Mouse (Mus musculus) kidney, adult 2 months (tissue): ENCODE data around the gene Gm13030.

Experiments
- CTCF ChIP-seq: fragments of 200-500 bp; conservative IDR thresholded peaks from 2 replicates; pipeline ENCODE4 v1.5.1; 2011; ENCODE audit warnings: low read depth, mild to moderate bottlenecking, control low read depth, low read length, moderate library complexity, mixed read lengths; ENCODE audit not compliant: insufficient read depth, insufficient read length
- POLR2A ChIP-seq: fragments of 200-500 bp; IDR thresholded peaks from one replicate; pipeline ENCODE4 v1.6.1; 2011; ENCODE audit warnings: low read depth, low read length, control low read depth

DNA sequence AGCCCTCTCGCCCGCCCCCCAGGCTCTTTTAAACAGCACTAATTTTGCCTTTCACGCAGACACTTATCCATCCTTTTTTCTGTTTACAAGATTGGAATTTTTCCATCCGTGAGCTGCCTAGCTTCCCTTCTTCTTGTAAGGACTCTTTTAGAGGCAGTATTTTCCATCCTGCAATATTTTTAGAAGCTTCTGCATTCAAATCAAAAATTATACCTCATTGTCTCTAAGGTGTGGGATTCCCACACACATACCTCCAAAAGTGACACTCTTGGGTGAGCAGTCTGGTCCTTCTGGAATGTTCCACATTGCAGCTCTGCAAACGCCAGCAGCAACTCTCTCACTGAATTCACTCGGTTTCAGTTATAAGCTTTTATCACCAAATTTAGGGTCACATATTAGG lies 20.8 kb downstream of the Gm13030 start:
- TF ChIP-seq POLR2A (no peak), CTCF (no peak)
